Mouse (Mus musculus) G1E (cell line): ENCODE results near the gene Stoml3.

Experiments used
- CTCF ChIP-seq: IDR thresholded peaks from 2 replicates; pipeline ENCODE4 v1.5.1; 2012; ENCODE audit warnings: low read depth, low read length, inconsistent platforms, mixed read lengths
- GATA1 ChIP-seq: IDR thresholded peaks from 2 replicates; pipeline ENCODE4 v1.6.1; 2012; ENCODE audit warnings: borderline replicate concordance, low read length, inconsistent platforms, mixed read lengths
- GATA2 ChIP-seq: IDR thresholded peaks from 2 replicates; pipeline ENCODE4 v1.6.1; 2012; ENCODE audit warnings: low read depth, low read length, inconsistent platforms, borderline replicate concordance

DNA sequence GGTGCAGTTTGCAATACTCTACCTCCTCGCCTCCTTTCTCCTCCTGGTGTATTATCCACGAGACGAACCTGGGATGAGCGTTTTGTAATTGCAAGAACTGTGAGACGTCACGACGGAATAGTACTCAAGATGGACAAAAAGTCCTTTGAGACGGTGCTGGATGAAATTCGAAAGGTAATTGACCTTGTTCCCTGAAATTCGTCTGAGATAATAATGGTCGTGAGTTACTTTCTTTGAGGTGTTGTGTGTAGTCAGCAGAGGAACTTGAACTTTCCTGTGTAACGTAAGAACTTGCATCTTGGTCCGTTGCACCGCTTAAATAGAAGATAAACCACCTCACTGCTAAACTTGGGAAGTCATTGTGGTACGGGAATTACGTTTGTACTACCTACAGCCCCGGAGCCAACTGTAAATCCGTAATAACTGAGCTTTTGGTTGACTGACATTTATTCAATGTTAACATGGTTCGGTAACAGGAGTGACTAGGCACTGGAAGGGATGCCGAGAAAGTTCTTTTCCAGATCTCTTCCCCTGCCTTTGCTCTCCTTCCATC lies 24.2 kb upstream of the Stoml3 start:
- TF ChIP-seq CTCF (no peak), GATA1 (no peak), GATA2 (no peak)
